Mouse (Mus musculus): ENCODE results near the gene Pde10a. TPM values are rescaled to one million over a fixed set of nuclear protein-coding genes. Genes with fewer than 3 reads are reported as not detected.

The Pde10a gene
- polyA plus RNA-seq, 1 experiment from 2014 or later, result 1.4 TPM

DNA sequence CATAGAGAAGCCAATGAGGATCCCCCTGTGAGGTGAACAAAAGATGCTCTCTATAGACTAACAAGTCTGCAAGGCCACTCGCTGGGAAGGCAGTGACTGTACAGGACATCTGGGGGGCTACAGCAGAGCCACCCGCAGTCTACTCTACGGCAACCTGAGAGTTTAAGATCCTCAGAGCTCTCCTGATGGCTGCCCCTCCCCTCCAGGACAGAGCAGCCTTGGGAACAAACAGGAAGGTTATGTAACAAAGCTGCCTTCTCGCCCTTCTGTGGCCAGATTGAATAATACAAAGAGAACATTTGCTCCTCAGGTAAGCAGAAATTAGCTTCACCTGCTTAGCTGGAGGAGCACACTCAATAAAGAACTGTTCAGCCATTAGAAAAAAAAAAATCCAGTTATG is 7.4 kb downstream of the Pde10a start:
- no peak overlapping the region for H3K27ac ChIP-seq (ENCODE audit: low read length)
- ATAC-seq (ENCODE audit: insufficient number of reproducible peaks, insufficient read depth, low FRiP score, low read depth), result no peak
- 67% methylated on average over 4 of the region's 4 CpGs for WGBS

DNA sequence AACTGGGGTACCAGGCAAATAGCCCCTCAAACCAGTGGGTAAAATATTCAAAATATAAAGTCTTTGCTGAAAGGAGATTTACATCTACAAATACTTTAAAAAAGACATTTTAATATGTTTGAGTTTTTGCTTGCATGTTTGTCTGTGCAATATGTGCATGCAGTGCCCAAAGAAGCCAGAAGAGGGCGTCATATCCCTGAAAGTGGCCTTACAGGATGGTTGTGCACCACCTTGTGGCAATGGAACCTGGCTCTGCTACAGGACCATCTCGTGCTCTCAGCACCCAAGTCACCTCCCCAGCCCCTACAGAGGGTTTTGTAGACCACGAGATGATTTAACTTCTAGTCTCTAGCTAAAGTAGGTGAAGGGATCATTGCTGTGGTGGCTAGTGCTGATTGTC is 8.7 kb downstream of the Pde10a start:
- no peak for ATAC-seq (ENCODE audit: insufficient number of reproducible peaks, insufficient read depth, low FRiP score, low read depth)
- Histone ChIP-seq H3K27me3 (ENCODE audit: control insufficient read depth, insufficient read depth, low read length) (no peaks in the 10 kb centered on the region), H3K36me3 (ENCODE audit: control insufficient read depth, insufficient read depth, low read length) (no peaks in the 10 kb centered on the region), H3K4me1 (ENCODE audit: control insufficient read depth, insufficient read depth, low read length) (no peaks in the 10 kb centered on the region), H3K4me2 (replicated peaks; ENCODE audit: low read depth, low read length) (no peak overlapping the region), H3K9ac (replicated peaks; ENCODE audit: low read depth, low read length) (no peak overlapping the region), H3K4me3 (ENCODE audit: low read depth, low read length) (no peak overlapping the region), H3K9me3 (ENCODE audit: control insufficient read depth, low read depth, low read length) (no peaks in the 10 kb centered on the region), H3K27ac (ENCODE audit: low read length) (no peak overlapping the region)
- WGBS, result 41% methylated on average over 3 of the region's 3 CpGs

More for the DNA sequence above, 7.4 kb downstream of the Pde10a start:
- Histone ChIP-seq H3K9ac (replicated peaks; ENCODE audit: low read depth, low read length) (no peak overlapping the region), H3K27me3 (ENCODE audit: control insufficient read depth, insufficient read depth, low read length) (no peaks in the 10 kb centered on the region), H3K4me2 (replicated peaks; ENCODE audit: low read depth, low read length) (no peak overlapping the region), H3K4me3 (ENCODE audit: low read depth, low read length) (no peak overlapping the region), H3K4me1 (ENCODE audit: control insufficient read depth, insufficient read depth, low read length) (no peaks in the 10 kb centered on the region), H3K9me3 (ENCODE audit: control insufficient read depth, low read depth, low read length) (no peaks in the 10 kb centered on the region), H3K36me3 (ENCODE audit: control insufficient read depth, insufficient read depth, low read length) (no peaks in the 10 kb centered on the region)

GRCm38 (mm10) chr17:8536522-8536921 is 11.3 kb downstream of the Pde10a start:
- H3K9ac ChIP-seq (replicated peaks; ENCODE audit: low read depth, low read length), result no peak overlapping the region
- H3K4me1 ChIP-seq (ENCODE audit: control insufficient read depth, insufficient read depth, low read length), result no peaks in the 10 kb centered on the region
- no peak overlapping the region for H3K4me2 ChIP-seq (replicated peaks; ENCODE audit: low read depth, low read length)
- H3K27ac ChIP-seq (ENCODE audit: low read length), result no peak overlapping the region
- no peaks in the 10 kb centered on the region for H3K27me3 ChIP-seq (ENCODE audit: control insufficient read depth, insufficient read depth, low read length)
- ATAC-seq (ENCODE audit: insufficient number of reproducible peaks, insufficient read depth, low FRiP score, low read depth), result no peak
- no peaks in the 10 kb centered on the region for H3K36me3 ChIP-seq (ENCODE audit: control insufficient read depth, insufficient read depth, low read length)
- WGBS, result 72% methylated on average over 6 of the region's 6 CpGs
- H3K4me3 ChIP-seq (ENCODE audit: low read depth, low read length), result no peak overlapping the region
- no peaks in the 10 kb centered on the region for H3K9me3 ChIP-seq (ENCODE audit: control insufficient read depth, low read depth, low read length)

GRCm38 (mm10) chr17:8538102-8538501 is 12.9 kb downstream of the Pde10a start:
- ATAC-seq (ENCODE audit: insufficient number of reproducible peaks, insufficient read depth, low FRiP score, low read depth), result no peak
- H3K36me3 ChIP-seq (ENCODE audit: control insufficient read depth, insufficient read depth, low read length), result no peaks in the 10 kb centered on the region
- no peak overlapping the region for H3K4me2 ChIP-seq (replicated peaks; ENCODE audit: low read depth, low read length)
- no peak overlapping the region for H3K4me3 ChIP-seq (ENCODE audit: low read depth, low read length)
- H3K9ac ChIP-seq (replicated peaks; ENCODE audit: low read depth, low read length), result no peak overlapping the region
- 76% methylated on average over 3 of the region's 3 CpGs for WGBS
- H3K27ac ChIP-seq (ENCODE audit: low read length), result no peak overlapping the region
- H3K9me3 ChIP-seq (ENCODE audit: control insufficient read depth, low read depth, low read length), result no peaks in the 10 kb centered on the region
- no peaks in the 10 kb centered on the region for H3K4me1 ChIP-seq (ENCODE audit: control insufficient read depth, insufficient read depth, low read length)
- no peaks in the 10 kb centered on the region for H3K27me3 ChIP-seq (ENCODE audit: control insufficient read depth, insufficient read depth, low read length)

DNA sequence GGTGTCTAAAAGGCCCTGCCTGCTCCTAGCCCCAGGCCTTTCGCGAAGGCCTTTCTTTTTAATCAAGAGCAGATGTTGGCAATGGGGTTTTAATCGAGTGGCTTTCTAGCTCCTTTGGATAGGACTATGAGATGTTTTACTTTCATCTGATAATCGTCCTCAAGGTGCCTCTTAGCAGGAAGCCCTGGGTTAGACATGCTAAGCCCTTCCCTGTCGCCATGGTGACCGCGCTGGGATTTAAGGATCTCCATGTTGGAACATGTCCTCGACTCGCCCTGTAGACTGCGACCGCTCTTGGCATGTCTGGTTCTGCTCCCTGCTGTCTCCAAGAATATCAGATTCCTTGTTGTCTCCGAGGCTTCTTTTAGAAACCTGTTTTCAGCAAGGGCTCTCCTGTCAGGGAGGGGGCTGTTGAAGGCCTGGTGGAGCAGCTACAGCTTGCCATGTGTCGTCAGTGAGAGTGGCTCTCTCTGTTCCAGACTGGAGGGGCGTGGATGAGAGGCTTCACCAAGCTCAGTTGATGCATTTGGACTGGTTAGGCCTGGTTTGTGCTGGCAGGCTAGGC is 16.9 kb downstream of the Pde10a start:
- no peak for ATAC-seq (ENCODE audit: insufficient number of reproducible peaks, insufficient read depth, low FRiP score, low read depth)
- no peaks in the 10 kb centered on the region for H3K9me3 ChIP-seq (ENCODE audit: control insufficient read depth, low read depth, low read length)
- H3K4me1 ChIP-seq (ENCODE audit: control insufficient read depth, insufficient read depth, low read length), result no peaks in the 10 kb centered on the region
- no peak overlapping the region for H3K27ac ChIP-seq (ENCODE audit: low read length)
- H3K27me3 ChIP-seq (ENCODE audit: control insufficient read depth, insufficient read depth, low read length), result no peaks in the 10 kb centered on the region
- H3K36me3 ChIP-seq (ENCODE audit: control insufficient read depth, insufficient read depth, low read length), result no peaks in the 10 kb centered on the region
- no peak overlapping the region for H3K4me3 ChIP-seq (ENCODE audit: low read depth, low read length)
- H3K9ac ChIP-seq (replicated peaks; ENCODE audit: low read depth, low read length), result no peak overlapping the region
- H3K4me2 ChIP-seq (replicated peaks; ENCODE audit: low read depth, low read length), result no peak overlapping the region
- 77% methylated on average over 14 of the region's 14 CpGs for WGBS

DNA sequence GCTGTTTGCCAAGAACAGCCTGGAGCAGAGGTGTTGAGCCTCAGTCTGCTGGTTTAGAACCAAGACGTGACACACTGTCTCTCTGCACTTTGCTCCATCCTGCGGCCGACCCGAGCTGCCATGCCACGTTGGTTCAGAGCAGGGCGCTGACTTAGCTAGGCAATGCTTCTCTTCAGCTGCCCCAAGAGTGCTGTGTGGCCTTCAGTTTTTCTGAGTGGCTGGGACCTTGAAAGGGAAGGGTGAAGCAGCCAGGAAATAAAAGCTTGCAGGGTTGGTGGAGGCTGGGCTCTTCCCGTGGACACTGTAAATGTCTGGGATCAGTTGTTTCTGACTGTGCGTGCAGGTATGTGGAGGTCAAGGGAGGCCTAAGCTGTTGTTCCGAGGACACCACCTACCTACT is 21.2 kb downstream of the Pde10a start:
- WGBS, result 80% methylated on average over 9 of the region's 9 CpGs
- no peak for ATAC-seq (ENCODE audit: insufficient number of reproducible peaks, insufficient read depth, low FRiP score, low read depth)
- no peaks in the 10 kb centered on the region for H3K27me3 ChIP-seq (ENCODE audit: control insufficient read depth, insufficient read depth, low read length)
- H3K4me3 ChIP-seq (ENCODE audit: low read depth, low read length), result no peak overlapping the region
- no peak overlapping the region for H3K9ac ChIP-seq (replicated peaks; ENCODE audit: low read depth, low read length)
- no peaks in the 10 kb centered on the region for H3K9me3 ChIP-seq (ENCODE audit: control insufficient read depth, low read depth, low read length)
- H3K4me2 ChIP-seq (replicated peaks; ENCODE audit: low read depth, low read length), result no peak overlapping the region
- no peaks in the 10 kb centered on the region for H3K4me1 ChIP-seq (ENCODE audit: control insufficient read depth, insufficient read depth, low read length)
- H3K27ac ChIP-seq (ENCODE audit: low read length), result no peak overlapping the region
- no peaks in the 10 kb centered on the region for H3K36me3 ChIP-seq (ENCODE audit: control insufficient read depth, insufficient read depth, low read length)

GRCm38 (mm10) chr17:8548733-8549132 is 23.6 kb downstream of the Pde10a start:
- no peaks in the 10 kb centered on the region for H3K9me3 ChIP-seq (ENCODE audit: control insufficient read depth, low read depth, low read length)
- H3K36me3 ChIP-seq (ENCODE audit: control insufficient read depth, insufficient read depth, low read length), result no peaks in the 10 kb centered on the region
- no peak for ATAC-seq (ENCODE audit: insufficient number of reproducible peaks, insufficient read depth, low FRiP score, low read depth)
- H3K4me1 ChIP-seq (ENCODE audit: control insufficient read depth, insufficient read depth, low read length), result no peaks in the 10 kb centered on the region
- H3K4me3 ChIP-seq (ENCODE audit: low read depth, low read length), result no peak overlapping the region
- H3K27ac ChIP-seq (ENCODE audit: low read length), result no peak overlapping the region
- no peaks in the 10 kb centered on the region for H3K27me3 ChIP-seq (ENCODE audit: control insufficient read depth, insufficient read depth, low read length)
- 89% methylated on average over 4 of the region's 4 CpGs for WGBS
- H3K4me2 ChIP-seq (replicated peaks; ENCODE audit: low read depth, low read length), result no peak overlapping the region
- no peak overlapping the region for H3K9ac ChIP-seq (replicated peaks; ENCODE audit: low read depth, low read length)

DNA sequence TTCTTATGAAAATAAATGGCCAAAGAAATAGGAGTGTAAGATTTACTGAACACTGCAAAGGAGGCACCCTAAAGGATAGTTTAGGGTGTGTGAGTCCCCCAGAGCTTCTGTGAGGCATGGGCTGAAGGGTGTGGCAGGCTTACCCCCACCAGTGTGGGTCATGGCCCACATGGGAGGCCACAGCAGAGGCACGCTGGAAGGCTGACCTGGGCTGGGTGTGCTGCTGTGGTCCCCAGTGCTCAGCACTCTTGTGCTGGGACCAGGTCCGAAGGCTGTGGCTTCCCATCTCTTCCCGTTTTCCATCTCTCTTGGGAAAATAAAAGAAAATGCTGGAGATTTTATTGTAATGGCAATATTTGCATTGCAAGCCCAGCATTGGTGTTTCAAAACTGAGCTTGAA is 26.5 kb downstream of the Pde10a start:
- Histone ChIP-seq H3K27me3 (ENCODE audit: control insufficient read depth, insufficient read depth, low read length) (no peaks in the 10 kb centered on the region), H3K36me3 (ENCODE audit: control insufficient read depth, insufficient read depth, low read length) (no peaks in the 10 kb centered on the region), H3K9ac (replicated peaks; ENCODE audit: low read depth, low read length) (no peak overlapping the region), H3K27ac (ENCODE audit: low read length) (no peak overlapping the region), H3K4me1 (ENCODE audit: control insufficient read depth, insufficient read depth, low read length) (no peaks in the 10 kb centered on the region), H3K4me3 (ENCODE audit: low read depth, low read length) (no peak overlapping the region), H3K4me2 (replicated peaks; ENCODE audit: low read depth, low read length) (no peak overlapping the region), H3K9me3 (ENCODE audit: control insufficient read depth, low read depth, low read length) (no peaks in the 10 kb centered on the region)
- ATAC-seq (ENCODE audit: insufficient number of reproducible peaks, insufficient read depth, low FRiP score, low read depth), result no peak
- WGBS, result 75% methylated on average over 3 of the region's 3 CpGs

- Histone ChIP-seq H3K4me3 (ENCODE audit: low read depth, low read length) (no peak overlapping the region), H3K27me3 (ENCODE audit: control insufficient read depth, insufficient read depth, low read length) (no peaks in the 10 kb centered on the region), H3K36me3 (ENCODE audit: control insufficient read depth, insufficient read depth, low read length) (no peaks in the 10 kb centered on the region), H3K27ac (ENCODE audit: low read length) (no peak overlapping the region), H3K9ac (replicated peaks; ENCODE audit: low read depth, low read length) (no peak overlapping the region), H3K4me2 (replicated peaks; ENCODE audit: low read depth, low read length) (no peak overlapping the region), H3K9me3 (ENCODE audit: control insufficient read depth, low read depth, low read length) (no peaks in the 10 kb centered on the region), H3K4me1 (ENCODE audit: control insufficient read depth, insufficient read depth, low read length) (no peaks in the 10 kb centered on the region)
- ATAC-seq (ENCODE audit: insufficient number of reproducible peaks, insufficient read depth, low FRiP score, low read depth), result no peak
- 77% methylated on average over 8 of the region's 8 CpGs for WGBS
Observed at GRCm38 (mm10) chr17:8552346-8553035, 27.3 kb downstream of the Pde10a start.

All from stomach, embryonic 14.5 days (tissue).